Mouse (Mus musculus) NIH3T3 (cell line): ENCODE measurements around the gene Yif1b.

Experiments
- DNase-seq: peaks from one replicate; pipeline ENCODE4 v3.0.0-alpha.2; 2012; ENCODE audit warnings: low read depth

Gene Yif1b

DNA sequence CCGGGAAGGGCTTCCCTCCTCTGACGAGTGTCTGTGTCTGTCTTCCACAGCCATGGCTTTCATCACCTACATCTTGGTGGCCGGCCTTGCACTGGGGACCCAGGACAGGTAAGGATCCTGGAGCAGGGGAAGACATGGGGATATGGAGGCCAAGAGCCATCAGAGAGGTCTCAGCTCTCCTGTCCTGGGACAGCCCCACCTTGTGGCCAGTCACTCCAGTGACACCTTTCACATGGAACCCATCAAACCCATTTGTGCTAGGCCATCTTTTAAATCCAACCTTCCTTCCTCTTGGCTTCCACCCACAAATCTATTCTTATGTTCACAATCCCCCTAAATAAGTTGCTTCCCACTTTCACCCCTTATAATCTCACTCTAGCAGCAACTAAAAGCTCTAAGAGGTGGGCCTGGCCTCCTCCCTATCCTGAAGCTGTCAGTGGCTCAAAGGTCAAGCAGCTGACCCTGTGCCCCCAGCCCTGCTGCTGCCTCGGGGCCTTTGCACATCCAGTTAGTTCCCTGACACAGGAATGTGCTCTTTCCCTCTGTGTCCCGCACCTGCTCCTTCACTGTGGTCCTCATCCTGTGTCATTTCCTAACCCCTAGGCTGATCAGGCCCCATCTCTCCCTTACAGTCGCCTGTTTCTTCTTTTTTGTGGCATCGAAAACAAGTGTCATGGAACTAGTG is 6.7 kb downstream of the Yif1b start:
- peak; percentile 52 for DNase-seq

DNA sequence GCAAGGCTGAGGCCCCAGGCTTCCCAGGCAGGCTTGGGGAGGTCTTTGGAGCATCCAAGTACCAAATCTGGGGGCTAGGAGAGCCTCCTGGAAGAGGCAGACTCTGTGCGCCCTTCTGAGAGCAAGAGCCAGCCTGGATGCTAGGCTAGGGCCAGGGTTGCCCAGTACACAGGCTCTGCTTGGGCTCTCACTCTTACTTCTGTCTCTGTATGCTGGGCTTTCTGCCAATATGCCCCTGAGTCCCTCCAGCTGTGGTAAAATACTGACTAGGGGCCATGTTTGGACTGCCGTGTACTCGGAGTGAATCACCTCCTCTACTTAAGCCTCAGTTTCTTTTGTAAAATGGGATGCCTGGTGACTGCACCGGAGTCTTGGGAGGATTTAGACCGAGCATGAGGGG is 7.9 kb downstream of the Yif1b start:
- DNase-seq = peak; percentile 35

DNA sequence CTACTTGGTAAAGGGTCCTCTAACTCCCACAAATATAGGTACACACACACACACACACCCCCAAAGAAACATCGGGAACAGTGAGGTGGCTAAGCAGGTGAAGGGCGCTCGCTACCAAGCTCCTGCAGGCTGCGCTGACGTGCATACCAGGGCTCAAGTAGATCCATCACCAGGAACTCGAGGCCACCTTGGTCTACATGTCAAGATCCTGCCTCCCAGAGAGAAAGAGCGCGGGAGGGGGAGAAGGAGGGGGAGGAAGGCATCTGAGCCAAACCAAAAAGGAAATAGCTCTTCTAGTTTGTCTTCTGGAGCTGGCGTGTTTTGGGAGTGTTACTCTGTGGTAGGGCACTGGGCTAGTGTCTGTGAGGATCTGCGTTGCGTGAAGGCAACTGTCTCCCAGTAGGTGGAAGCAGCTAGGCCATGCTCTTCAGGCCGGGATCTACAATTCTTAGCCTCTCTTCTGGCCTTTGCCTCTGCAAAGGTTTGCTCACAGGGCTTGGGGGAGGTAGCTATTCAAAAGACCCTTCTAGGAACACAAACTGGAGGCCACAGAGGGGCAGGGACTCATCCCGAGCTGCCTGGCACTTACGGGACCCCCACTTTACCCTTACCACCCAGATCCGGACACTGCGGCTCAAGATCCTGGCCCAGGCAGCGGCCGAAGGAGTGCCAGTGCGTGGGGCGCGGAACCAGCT is 8.6 kb downstream of the Yif1b start:
- DNase-seq = no peak

DNA sequence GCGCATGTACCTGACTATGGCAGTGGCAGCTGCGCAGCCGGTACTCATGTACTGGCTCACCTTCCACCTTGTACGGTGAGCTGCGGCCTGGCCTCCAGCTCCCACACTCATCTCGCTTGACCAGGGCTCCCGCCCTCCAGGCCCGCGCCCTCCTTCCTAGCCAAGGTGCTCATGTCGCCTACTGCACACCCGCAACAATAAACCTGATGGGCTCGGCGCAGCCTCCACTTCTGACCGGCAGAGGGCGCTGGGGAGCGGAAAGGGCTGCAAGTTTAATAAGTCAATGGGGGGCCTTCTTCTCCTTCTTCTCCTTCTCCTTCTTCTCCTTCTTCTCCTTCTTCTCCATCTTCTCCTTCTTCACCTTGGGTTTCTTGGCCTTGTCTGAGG is 9.2 kb downstream of the Yif1b start:
- peak; percentile 85 for DNase-seq

DNA sequence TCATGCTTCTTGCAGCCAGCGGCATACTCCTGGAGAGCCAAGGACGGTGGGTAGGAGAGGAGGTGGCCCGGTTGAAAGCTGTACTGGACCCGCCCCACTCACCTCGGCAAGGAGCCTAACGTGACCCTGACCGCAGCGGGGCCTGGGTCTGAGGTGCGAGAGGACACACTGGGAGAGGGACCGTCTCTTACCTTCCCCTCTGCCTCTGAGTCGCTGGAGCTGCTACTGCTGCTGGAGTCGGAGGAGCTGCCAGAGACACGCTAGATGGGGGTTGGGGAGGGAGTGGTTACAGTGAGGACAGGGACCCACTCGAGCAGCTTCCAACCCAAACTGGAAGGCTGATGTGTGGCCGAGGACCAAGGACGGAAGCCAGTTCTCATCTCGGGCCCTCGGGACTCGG is 9.6 kb downstream of the Yif1b start:
- DNase-seq = peak; percentile 28

DNA sequence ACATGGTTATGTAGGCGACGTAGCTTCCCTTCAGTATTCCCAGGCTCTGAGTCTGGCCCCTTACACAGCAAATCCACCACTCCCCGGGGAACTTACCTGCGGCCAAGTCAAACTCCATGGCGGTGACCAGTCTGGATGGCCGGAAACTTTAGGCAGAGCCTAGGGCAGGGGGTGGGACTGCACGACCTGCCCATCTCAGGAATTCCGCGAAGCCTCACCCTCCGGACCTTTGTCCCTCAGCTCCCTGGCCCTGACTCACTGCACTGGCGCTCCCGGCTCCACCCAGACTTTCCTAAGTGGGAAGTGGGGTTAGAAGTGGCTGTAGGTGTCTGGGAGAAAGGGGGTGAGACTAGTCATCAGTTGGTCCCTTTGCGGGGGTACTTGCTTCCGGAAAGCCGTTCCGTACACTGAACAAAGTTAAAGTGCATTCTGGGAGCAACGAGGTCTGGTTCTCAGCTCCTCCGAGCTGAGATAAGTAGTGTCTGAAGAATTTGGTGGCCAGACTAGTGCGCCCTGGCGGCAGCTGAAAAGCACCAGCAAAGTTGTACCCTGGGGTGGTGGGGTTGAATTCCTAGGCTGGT is 10.2 kb downstream of the Yif1b start, which contains the start of gene 2200002D01Rik:
Gene 2200002D01Rik (minus strand): TSS at position 206 of the 581 bp plus-strand sequence.
- DNase-seq = peak; percentile 56

DNA sequence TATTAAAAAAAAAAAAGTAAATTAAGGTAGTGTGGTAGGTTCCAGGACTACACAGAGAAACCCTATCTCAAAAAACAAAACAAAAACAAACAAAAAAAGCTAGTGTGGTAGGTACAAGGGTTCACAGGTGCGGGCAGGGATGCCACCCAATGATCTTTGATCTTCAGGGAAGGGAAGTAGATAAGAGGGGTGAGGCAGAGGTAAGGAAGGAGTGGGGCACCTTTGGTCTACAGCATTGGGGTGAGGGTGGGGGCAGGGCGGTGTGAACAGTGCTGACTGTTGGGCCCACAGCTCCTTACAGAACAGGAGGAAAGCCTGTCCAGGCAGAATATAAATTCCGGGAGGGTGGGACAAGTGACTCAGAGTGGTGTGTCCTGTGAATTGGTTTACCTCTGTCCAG is 13.0 kb downstream of the Yif1b start:
- DNase-seq = no peak

DNA sequence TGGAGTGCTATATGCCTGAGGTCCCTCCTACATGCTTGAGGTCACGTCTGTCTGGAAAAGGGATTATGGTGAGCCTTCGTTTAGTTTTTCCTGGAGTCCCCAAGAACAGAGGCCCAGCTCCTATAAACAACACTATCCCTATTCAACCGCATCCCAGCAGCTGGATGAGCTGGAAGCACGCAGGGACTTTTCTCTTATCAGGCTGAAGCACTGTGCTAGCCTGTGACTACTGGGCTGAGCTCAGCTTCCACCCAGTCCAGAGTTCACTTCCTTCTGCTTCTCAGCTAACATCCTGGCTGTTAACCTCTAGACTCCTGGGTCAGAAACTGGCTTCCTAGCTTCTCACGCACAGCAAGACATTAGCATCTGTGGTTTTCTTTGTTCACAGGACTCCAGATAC is 15.7 kb downstream of the Yif1b start:
- no peak for DNase-seq

DNA sequence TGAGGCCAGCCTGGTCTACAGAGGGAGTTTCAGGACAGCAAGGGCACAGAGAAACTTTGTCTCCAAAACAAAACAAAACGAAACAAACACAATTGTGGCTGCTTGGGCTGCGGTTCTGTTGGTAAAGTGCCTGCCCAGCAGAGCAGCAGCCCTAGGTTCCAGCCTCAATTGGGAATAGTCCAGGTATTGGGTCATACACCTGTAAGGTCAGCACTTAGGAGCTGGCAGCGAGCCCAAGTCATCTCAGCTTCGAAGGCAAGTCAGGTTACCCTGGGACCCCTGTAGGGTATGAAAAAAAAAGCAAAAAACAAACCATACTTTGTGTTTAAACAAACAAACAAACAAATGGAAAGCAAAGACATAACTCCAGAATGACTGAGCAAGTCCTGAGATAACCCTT is 17.7 kb downstream of the Yif1b start:
- DNase-seq = no peak

DNA sequence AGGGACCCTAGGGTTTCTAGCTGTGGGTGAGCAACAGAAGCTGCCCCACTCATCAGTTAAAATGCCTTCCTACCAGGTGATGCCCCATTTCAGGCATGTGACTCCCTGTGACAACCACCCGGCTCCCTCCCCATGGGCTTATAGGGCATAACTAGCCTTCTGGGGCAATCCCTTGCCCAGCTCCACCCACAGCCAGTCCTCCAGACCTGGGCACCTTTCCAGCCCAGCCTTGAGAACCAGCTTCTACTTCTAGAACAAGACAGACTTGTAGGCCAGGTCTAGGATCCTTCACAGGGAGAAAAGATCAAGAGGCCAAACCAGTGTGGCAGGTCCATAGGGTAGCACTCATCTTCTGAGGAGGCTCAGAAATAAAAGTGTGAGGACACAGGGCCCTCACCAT is 19.2 kb downstream of the Yif1b start:
- peak; percentile 59 for DNase-seq

DNA sequence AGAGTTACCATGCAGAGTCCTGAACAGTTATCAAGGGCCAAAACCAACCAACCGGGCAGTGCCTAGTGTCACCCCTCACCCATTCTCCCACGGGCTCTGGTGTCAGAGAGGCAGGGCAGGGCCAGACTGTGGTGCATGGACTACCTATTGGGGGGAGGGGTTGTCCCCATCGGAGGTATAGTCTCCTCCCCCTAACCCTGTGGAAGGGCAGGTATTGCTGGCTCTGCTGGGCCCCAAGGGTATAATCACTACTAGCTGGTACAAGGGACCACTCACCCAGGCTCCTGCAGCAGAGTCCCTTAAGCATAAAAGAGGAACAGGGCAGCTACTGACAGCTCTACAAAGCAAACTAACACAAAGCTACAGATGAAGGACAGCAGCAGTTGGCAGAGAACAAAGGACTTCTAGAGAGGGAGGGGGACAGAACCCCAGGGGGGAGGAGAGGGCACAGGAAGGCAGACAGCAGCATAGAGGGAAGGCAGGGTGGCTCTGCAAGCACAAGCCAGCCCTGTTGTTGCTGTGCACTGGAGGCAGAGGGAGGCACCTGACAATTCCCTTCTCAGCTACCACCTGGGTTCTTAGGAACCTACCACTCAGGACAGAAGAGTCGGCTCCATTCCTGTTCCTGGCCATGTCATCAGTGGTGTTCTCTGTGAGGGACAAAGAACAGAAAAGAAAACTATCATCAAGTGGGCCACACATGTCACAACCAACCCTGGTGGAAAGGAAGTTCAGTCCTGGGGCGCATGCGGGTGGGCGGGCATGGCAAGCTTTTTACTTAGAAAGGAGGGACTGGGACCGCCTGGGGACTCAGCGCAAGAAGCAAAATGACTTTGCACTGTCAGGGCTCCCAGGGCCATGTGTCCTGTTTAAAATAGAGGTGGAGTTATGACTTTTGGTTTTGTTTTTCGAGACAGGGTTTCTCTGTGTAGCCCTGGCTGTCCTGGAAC is 21.9 kb downstream of the Yif1b start:
- DNase-seq = no peak

DNA sequence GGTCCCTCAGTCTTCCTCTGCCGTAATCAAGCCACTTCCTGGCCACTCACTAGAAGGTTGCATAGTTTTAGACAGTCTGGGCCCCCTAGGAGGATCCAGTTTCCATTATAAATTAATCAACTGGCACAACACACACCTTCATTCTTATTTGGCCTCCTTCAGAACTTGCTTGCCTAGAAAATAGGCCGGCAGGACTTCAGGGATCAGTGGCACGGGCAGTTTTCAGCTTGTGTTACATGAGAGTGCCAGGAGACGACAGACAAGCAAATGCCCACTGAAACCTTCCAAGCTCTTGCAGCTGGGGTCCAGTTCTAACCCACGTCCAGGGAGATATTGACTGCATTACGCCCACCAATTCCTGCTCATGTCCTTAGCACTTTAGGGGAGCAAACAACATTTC is 24.0 kb downstream of the Yif1b start:
- DNase-seq = no peak

DNA sequence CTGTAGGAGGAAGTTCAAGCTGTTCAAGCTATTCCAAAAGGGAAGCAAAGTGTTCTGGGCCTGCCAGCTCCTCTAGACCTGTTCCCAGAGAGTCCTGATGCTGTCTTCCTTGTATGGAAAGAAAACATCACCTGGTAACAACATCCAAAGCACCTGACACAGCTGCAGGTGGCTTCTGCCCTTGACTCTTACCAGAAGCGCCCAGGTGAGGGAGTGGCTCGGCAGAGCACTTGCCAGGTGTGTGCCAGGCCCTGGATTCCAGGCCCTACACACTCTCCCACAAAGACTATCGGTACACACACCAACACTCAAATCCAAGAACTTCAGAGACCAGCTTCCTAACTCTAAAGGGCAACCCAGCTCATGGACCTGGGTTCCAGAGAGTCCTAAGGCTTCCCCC is 25.7 kb downstream of the Yif1b start:
- no peak for DNase-seq

DNA sequence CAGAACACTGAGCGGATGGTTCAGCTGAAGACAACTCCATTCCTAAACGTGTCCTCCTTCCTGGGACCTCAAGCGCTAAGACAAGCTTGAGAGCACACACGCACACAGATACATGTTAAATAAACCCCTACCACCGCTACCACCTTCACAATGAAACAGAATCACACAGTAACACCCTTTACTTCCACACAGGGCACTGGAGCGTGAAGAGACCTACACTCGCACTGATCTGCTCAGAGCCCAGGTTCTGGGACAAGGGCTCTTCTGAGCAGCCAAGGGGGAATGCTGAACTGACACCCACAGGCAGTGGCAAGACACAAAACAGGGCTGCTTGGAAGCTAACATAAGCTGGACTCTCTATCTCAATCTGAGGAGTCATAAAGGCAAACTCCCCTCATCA is 27.5 kb downstream of the Yif1b start:
- DNase-seq = no peak

DNA sequence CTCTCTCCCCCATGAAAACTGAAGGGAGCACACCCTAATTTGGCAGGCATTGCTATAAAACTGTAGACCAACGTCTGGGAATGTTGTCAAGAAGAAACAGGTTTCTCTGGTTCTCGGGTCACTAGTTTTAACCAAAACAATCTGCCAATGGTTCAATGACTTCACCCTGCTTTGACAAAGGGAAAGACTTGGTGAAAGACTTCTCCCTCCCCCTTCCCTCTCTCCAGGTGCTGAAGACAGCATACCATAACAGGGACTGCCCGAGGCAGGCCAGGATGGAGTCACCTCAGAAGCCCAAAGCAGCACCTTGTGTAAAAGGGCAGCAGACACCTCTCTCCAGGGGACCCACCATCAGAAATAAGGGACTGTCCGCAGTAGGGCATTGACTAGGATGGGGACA is 28.8 kb downstream of the Yif1b start:
- DNase-seq = no peak

DNA sequence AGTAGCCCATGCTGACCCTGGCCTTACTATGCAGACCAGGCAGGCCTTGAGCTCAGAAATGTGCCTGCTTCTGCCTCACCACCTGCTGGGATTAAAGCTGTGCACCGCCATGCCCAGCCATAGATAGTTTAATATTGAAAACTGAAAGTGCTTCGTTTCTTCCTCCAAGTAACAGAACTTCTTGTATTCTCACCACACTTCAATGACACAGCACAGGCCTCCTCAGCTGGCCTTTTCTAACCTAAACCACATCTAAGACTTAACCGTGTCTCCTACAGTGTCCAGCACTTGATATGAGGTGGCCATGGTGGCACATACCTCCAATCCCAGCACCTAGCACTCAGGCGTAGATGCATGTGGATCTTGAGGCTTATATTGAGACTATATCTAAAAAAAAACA is 32.3 kb downstream of the Yif1b start:
- DNase-seq = no peak

DNA sequence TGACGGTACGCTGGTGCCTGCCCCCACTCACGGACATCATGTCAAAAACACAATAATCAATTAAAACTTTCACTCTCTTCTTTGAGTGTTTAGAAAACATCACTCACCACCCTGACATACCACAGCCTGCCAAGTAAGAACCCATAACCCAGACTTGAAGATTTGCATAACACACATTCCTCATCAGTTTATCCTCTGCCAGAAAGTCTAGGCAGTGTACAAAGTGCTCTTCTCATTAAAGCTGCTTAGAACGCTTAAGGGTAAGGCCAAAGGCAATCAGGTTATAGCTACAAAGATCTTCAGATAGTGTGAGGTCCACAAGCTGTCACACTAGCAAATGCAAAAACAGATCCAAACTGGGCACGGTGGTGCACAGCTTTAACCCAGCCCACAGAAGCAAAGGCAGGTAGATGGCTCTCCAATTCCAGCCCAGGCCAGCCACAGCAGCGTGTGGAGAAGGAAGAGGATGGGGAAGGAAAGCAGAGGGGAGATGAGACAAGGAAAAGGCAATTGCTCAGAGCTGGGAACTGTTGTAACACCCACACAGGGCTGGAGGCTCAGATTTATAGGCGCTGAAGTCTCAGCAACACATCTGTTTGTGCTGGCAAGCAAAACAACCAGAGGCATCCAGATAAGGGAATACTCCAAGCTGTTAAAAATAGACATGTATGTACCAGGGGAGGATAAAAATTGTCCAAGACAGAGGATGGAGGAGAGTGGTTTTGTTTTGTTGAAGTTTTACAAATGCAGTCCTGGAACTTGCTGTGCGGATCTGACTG is 33.7 kb downstream of the Yif1b start:
- peak; percentile 70 for DNase-seq

DNA sequence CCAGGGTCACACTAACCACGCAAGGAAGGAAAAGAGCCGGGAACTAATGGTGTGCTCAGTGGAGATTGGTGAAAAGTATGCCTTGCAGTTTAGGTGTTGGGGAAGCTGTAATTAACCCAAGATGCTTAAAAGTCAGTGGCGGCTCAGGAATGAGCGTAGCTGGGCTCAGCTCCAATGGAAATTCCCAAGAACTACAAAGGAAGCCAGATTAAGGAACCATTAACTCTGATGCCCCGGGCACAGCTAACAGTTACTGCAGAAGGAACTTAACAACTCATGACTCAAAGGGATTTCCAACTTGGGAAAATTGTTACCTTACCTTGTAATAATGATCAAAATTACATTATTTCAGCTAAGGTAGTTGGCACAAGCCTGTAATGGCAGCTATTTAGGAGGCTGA is 38.6 kb downstream of the Yif1b start:
- no peak for DNase-seq

DNA sequence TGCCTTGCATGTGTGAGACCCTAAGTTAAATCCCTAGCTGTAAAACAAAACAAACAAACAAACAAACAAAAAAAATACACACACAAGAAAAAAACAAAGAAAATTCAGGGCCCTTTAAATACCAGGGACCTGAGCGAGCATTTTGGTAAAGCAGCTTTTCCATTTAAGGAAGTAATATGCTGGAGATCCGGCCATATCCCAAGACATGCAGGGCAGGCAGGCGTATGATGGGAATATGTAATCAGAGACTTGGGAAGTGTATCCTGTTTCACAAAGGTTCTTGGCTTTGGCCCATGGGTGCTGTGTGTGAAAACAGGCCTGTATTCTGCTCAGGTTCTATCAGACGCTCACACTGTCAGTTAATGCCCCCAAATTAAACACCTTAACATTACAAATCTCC is 39.4 kb downstream of the Yif1b start:
- DNase-seq = peak; percentile 29

DNA sequence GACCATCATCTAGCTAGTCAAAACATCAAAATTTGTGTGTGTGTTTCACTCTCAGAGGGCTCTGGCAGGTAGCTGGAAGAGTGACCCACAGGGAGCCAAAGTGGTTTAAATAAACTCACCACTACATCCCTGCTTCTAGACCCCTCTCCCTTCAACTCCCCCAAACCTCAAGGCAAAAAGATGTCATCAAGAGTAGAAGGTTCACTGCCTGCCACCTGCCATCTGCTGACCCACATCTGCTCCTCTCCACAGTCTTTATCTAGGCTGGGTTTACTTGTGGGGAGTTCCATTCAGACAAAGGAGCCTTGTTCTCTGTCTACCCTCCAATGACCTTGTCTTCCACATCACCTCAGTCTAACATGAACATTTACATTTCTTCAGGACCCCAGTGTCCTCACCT is 41.1 kb downstream of the Yif1b start:
- DNase-seq = no peak

DNA sequence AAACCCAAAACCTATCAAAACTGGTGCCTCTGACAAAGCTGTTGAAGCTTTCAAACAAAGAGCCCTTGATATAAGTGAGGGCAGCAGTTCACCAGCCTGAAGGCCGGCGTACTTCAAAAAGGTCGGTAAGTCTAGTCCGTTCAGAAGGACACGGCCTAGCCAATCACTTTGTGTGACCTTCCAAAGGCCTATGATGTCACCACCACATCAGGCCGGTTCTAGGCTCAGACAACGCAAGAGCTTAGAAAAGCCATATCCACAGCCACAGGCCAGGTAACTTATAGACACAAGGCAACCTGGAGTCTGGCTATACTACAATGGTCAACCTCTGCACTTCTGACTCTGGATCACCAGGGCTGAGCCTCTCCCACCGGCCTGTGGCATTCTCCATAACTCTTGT is 41.8 kb downstream of the Yif1b start:
- DNase-seq = no peak

DNA sequence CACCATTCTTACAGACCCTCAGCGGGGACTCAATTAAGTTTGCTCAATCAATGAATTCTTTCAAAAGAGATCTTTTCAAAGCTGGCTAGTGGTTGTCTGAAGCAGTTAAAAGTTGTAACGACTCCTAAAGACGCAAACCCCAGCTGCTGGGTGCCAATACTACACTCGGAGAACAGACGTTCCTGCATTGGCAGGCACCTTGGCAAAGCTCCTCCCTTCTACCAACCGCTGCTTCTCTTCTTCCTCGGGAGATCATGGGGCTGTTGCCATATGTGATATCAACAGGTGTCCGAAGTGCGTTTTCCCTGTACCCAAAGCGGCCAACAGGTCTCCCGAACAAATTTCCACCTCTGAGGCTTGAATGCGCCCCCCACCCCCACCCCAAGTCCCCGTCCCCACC is 42.7 kb downstream of the Yif1b start:
- no peak for DNase-seq
